Mouse (Mus musculus) liver, postnatal 0 days (tissue): ENCODE results near the gene Gnb1. TPM values are rescaled to one million over a fixed set of nuclear protein-coding genes. Genes with fewer than 3 reads are reported as not detected.

Source experiments
- ATAC-seq: fragments of 200-750 bp; cut with Nextera tagmentation; 2 replicates; pipeline ENCODE4 v1.8.0; 2017; ENCODE audit warnings: mild to moderate bottlenecking, moderate library complexity
- DNase-seq: peaks from one replicate; pipeline ENCODE4 v3.0.0-alpha.2; 2016
- H3K27ac ChIP-seq: fragments of 300-500 bp; sonication (generic); 2 replicates; pipeline ENCODE4 v1.5.1; 2014; ENCODE audit warnings: antibody characterized with exemption, moderate library complexity, mild to moderate bottlenecking, low read depth
- H3K27me3 ChIP-seq: fragments of 300-500 bp; sonication (generic); 2 replicates; pipeline ENCODE4 v1.6.1; 2014; ENCODE audit warnings: low read length, control low read depth, mixed read lengths; ENCODE audit not compliant: insufficient read depth
- H3K36me3 ChIP-seq: fragments of 300-500 bp; sonication (generic); replicated peaks from 2 replicates; pipeline ENCODE4 v1.6.1; 2014; ENCODE audit warnings: mild to moderate bottlenecking, control low read depth, low read length, moderate library complexity, mixed read lengths; ENCODE audit not compliant: insufficient read depth
- H3K4me1 ChIP-seq: fragments of 300-500 bp; sonication (generic); 2 replicates; pipeline ENCODE4 v1.6.1; 2014; ENCODE audit warnings: antibody characterized with exemption, mild to moderate bottlenecking, control low read depth; ENCODE audit not compliant: insufficient read depth
- H3K4me2 ChIP-seq: fragments of 300-500 bp; sonication (generic); 2 replicates; pipeline ENCODE4 v1.6.1; 2014; ENCODE audit warnings: low read depth, mild to moderate bottlenecking, low read length, moderate library complexity, mixed read lengths
- H3K4me3 ChIP-seq: fragments of 300-500 bp; sonication (generic); 2 replicates; pipeline ENCODE4 v1.5.1; 2014; ENCODE audit warnings: low read depth, low read length
- H3K9ac ChIP-seq: fragments of 300-500 bp; sonication (generic); replicated peaks from 2 replicates; pipeline ENCODE4 v1.6.1; 2014; ENCODE audit warnings: mild to moderate bottlenecking, moderate library complexity
- H3K9me3 ChIP-seq: fragments of 300-500 bp; sonication (generic); 2 replicates; pipeline ENCODE4 v1.6.1; 2016; ENCODE audit warnings: mild to moderate bottlenecking, control low read depth, low read length, mixed read lengths
- CTCF ChIP-seq: sonication (generic); IDR thresholded peaks from 2 replicates; pipeline ENCODE4 v1.5.1; 2016; ENCODE audit warnings: antibody characterized with exemption, low read depth
- EP300 ChIP-seq: IDR thresholded peaks from 2 replicates; pipeline ENCODE4 v1.6.1; 2016; ENCODE audit warnings: antibody characterized with exemption, low read depth, mild to moderate bottlenecking
- WGBS: fragments of 180-500 bp; shearing (Covaris S2); extraction: QIAGEN DNeasy Blood & Tissue Kit; methylation state at CpG from one replicate; pipeline ENCODE4 v1.1.7; 2014; ENCODE audit not compliant: insufficient replicate concordance; 5-methylcytosine and 5-hydroxymethylcytosine counted together
- polyA plus RNA-seq: library from polyadenylated mRNA; unstranded; fragments of >200 nt; fragmentation: Nextera tagmentation; extraction: Ambion mirVana; gene quantifications from 2 replicates; pipeline ENCODE4 v1.2.1, GENCODE M21; 2015

The Gnb1 gene
- polyA plus RNA-seq, 1 experiment from 2014 or later = 88.4 TPM

GRCm38 (mm10) chr4:155465607-155466006 lies 25.6 kb upstream of the Gnb1 start:
- H3K4me3 ChIP-seq = no peak overlapping the region
- H3K36me3 ChIP-seq = no peaks in the 10 kb centered on the region
- ATAC-seq = no peak
- no peak overlapping the region for H3K27ac ChIP-seq
- H3K4me2 ChIP-seq = no peak overlapping the region
- 61% methylated on average over 6 of the region's 6 CpGs for WGBS
- H3K9me3 ChIP-seq = no peaks in the 10 kb centered on the region
- no peak for DNase-seq
- TF ChIP-seq CTCF (no peak), EP300 (no peak)
- peaks cover 6% of the 10 kb centered on the region; the same call in 1 of the 2 replicates for H3K27me3 ChIP-seq
- H3K9ac ChIP-seq = no peak overlapping the region
- H3K4me1 ChIP-seq = no peaks in the 10 kb centered on the region

GRCm38 (mm10) chr4:155466080-155466479 lies 25.1 kb upstream of the Gnb1 start:
- Histone ChIP-seq H3K4me3 (no peak overlapping the region), H3K27me3 (peaks cover 6% of the 10 kb centered on the region; the same call in 1 of the 2 replicates), H3K4me2 (no peak overlapping the region), H3K36me3 (no peaks in the 10 kb centered on the region), H3K9ac (no peak overlapping the region), H3K9me3 (no peaks in the 10 kb centered on the region), H3K4me1 (no peaks in the 10 kb centered on the region), H3K27ac (no peak overlapping the region)
- ATAC-seq = no peak
- WGBS = 69% methylated on average over 5 of the region's 5 CpGs
- TF ChIP-seq CTCF = no peak
- no peak for TF ChIP-seq EP300
- DNase-seq = no peak

- Histone ChIP-seq H3K27me3 (peaks cover 6% of the 10 kb centered on the region; the same call in 1 of the 2 replicates), H3K4me3 (no peak overlapping the region), H3K9me3 (no peaks in the 10 kb centered on the region), H3K4me2 (no peak overlapping the region), H3K36me3 (no peaks in the 10 kb centered on the region), H3K9ac (no peak overlapping the region), H3K4me1 (no peaks in the 10 kb centered on the region), H3K27ac (no peak overlapping the region)
- ATAC-seq = no peak
- no peak for DNase-seq
- 62% methylated on average over 13 of the region's 13 CpGs for WGBS
- TF ChIP-seq EP300 (no peak), CTCF (no peak)
Measured at GRCm38 (mm10) chr4:155467237-155468010, 23.7 kb upstream of the Gnb1 start.

- H3K4me1 ChIP-seq = 0 out of 2 replicates have a peak, but pooled peaks cover 5% of the 10 kb centered on the region
- no peak within 1 kb of the TSS for H3K27ac ChIP-seq
- H3K9ac ChIP-seq = no peak within 1 kb of the TSS; the same call in 1 of the 2 replicates
- no peaks in the 10 kb centered on the region for H3K9me3 ChIP-seq
- peak; percentile 62 for ATAC-seq
- peak within 1 kb of the TSS; percentile 36 for H3K4me3 ChIP-seq
- 14% methylated on average over 19 of the region's 21 CpGs for WGBS
- peaks cover 6% of the 10 kb centered on the region; the same call in 1 of the 2 replicates for H3K27me3 ChIP-seq
- TF ChIP-seq CTCF = no peak
- no peak for TF ChIP-seq EP300
- H3K4me2 ChIP-seq = peak within 1 kb of the TSS; percentile 66
- no peaks in the 10 kb centered on the region for H3K36me3 ChIP-seq
- peak; percentile 67 for DNase-seq
Measured at GRCm38 (mm10) chr4:155468952-155469351, 22.2 kb upstream of the Gnb1 start, which contains the start of gene Tmem52. Gene Tmem52, plus strand, starts transcription at chr4:155469114.

- Histone ChIP-seq H3K27me3 (peaks cover 6% of the 10 kb centered on the region; the same call in 1 of the 2 replicates), H3K4me1 (0 out of 2 replicates have a peak, but pooled peaks cover 5% of the 10 kb centered on the region)
Measured at GRCm38 (mm10) chr4:155469590-155470262, 21.4 kb upstream of the Gnb1 start.

GRCm38 (mm10) chr4:155470263-155470953 lies 20.8 kb upstream of the Gnb1 start:
- WGBS = 73% methylated on average over 16 of the region's 16 CpGs
- DNase-seq = no peak
- Histone ChIP-seq H3K9me3 (no peaks in the 10 kb centered on the region), H3K36me3 (no peaks in the 10 kb centered on the region), H3K27ac (no peak overlapping the region), H3K9ac (no peak overlapping the region), H3K27me3 (peaks cover 6% of the 10 kb centered on the region; the same call in 1 of the 2 replicates), H3K4me1 (0 out of 2 replicates have a peak, but pooled peaks cover 5% of the 10 kb centered on the region), H3K4me2 (no peak overlapping the region), H3K4me3 (no peak overlapping the region)
- no peak for ATAC-seq
- TF ChIP-seq EP300 (no peak), CTCF (no peak)

More at GRCm38 (mm10) chr4:155469590-155470262, 21.4 kb upstream of the Gnb1 start:
- no peak overlapping the region for H3K27ac ChIP-seq
- no peaks in the 10 kb centered on the region for H3K9me3 ChIP-seq
- no peaks in the 10 kb centered on the region for H3K36me3 ChIP-seq
- 0 out of 2 replicates have a peak overlapping the region, but pooled peaks have one; percentile 36 for H3K4me3 ChIP-seq
- no peak for DNase-seq
- peak overlapping the region; percentile 66; the same call in 1 of the 2 replicates for H3K4me2 ChIP-seq
- TF ChIP-seq EP300 = no peak
- WGBS = 76% methylated on average over 18 of the region's 18 CpGs
- no peak for ATAC-seq
- H3K9ac ChIP-seq = no peak overlapping the region
